Mouse (Mus musculus) cerebellum, adult 2 months (tissue): Measurements from ENCODE around the gene 4933428M09Rik.

ENCODE experiments used
- CTCF ChIP-seq: fragments of 200-500 bp; IDR thresholded peaks from 2 replicates; pipeline ENCODE4 v1.5.1; 2011; ENCODE audit warnings: low read depth, mild to moderate bottlenecking, control low read depth, low read length, moderate library complexity, borderline replicate concordance; ENCODE audit not compliant: insufficient read depth
- POLR2A ChIP-seq: fragments of 200-500 bp; IDR thresholded peaks from 2 replicates; pipeline ENCODE4 v1.6.1; 2011; ENCODE audit warnings: low read length, control low read depth, borderline replicate concordance; ENCODE audit not compliant: insufficient read depth

DNA sequence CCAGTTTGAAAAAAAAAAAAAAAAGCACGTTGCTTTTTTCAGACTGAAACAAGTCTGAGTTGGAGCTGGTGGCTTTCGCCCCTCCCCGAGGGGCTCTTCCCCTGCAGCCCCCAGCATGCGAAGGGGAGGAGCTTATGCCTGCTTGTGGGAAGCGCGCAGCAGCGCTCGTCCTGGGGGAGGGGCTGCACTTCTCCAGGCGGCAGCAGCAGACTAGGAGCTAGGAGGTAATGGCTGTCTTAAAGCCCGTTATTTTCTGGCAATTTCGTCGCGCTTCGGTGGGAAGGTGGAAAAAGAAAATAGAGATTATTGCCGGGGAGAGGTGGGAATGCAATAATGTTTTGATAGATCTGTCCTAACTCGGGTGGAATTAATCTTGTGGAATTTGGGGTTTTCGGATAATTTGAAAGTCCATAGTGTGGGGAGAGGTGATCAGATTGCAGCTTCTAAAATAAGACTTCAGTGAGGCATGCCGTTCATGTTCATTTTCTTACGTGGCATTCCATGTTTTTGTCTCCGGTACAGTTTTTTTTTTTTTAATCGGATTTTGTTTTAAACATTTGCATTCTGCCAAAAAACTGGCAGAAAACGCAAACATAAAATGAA, 38.1 kb downstream of the 4933428M09Rik start:
- TF ChIP-seq CTCF = no peak
- TF ChIP-seq POLR2A = no peak
